Mouse (Mus musculus): ENCODE measurements around the gene Zfp941. TPM values are rescaled to one million over a fixed set of nuclear protein-coding genes. Genes with fewer than 3 reads are reported as not detected.

The Zfp941 gene
- polyA plus RNA-seq, 1 experiment from 2014 or later: 0.59 TPM

DNA sequence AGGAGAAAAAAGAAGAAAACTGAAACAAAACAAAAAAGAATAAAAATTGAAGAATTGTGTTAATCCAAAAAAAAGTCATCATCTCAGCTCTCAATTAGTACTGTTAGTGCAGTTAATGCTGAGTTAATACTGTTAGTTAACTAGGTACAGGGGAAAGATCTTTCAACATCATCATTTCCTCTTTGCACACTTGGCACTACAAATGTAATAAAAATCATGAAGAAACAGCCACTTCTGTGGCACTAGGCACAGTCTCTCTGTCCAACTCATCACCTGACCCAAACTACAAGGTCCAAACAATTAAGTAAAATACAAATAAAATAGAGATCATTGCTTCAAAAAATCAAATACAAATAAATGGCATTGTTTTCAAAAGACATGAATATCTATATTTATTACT, 61.3 kb downstream of the Zfp941 start:
- H3K27me3 ChIP-seq: no peaks in the 10 kb centered on the region

More for the DNA sequence above, 61.3 kb downstream of the Zfp941 start:
- H3K9ac ChIP-seq: no peak overlapping the region
- no peaks in the 10 kb centered on the region for H3K4me1 ChIP-seq
- H3K4me3 ChIP-seq: no peak overlapping the region
- H3K27ac ChIP-seq: no peak overlapping the region
- H3K9me3 ChIP-seq: no peaks in the 10 kb centered on the region
- ATAC-seq (ENCODE audit: borderline replicate concordance, extremely low read depth, low FRiP score, low TSS enrichment): no peak
- no peak overlapping the region for H3K4me2 ChIP-seq
- no peaks in the 10 kb centered on the region for H3K36me3 ChIP-seq

Other genes starting within 250 kb of the Zfp941 start
- gene Olfr46, start 220.9 kb downstream of the Zfp941 start, polyA plus RNA-seq (2015; fragmentation: Nextera tagmentation; extraction: Ambion mirVana): not detected in 2 replicates
- gene Olfr61, start 193.2 kb downstream of the Zfp941 start, polyA plus RNA-seq (2015; fragmentation: Nextera tagmentation; extraction: Ambion mirVana): not detected in 2 replicates
- gene Olfr53, start 175.7 kb downstream of the Zfp941 start, polyA plus RNA-seq (2015; fragmentation: Nextera tagmentation; extraction: Ambion mirVana): not detected in 2 replicates
- gene Olfr539, start 162.2 kb downstream of the Zfp941 start, polyA plus RNA-seq (2015; fragmentation: Nextera tagmentation; extraction: Ambion mirVana): not detected in 2 replicates
- not detected in 2 replicates for gene Olfr45, start 140.2 kb downstream of the Zfp941 start, polyA plus RNA-seq (2015; fragmentation: Nextera tagmentation; extraction: Ambion mirVana)
- not detected in 2 replicates for gene Olfr541, start 124.9 kb downstream of the Zfp941 start, polyA plus RNA-seq (2015; fragmentation: Nextera tagmentation; extraction: Ambion mirVana)
- gene Cyp2e1, start 58.4 kb downstream of the Zfp941 start, polyA plus RNA-seq (2015; fragmentation: Nextera tagmentation; extraction: Ambion mirVana): 0.10 and 0.19 TPM in 2 replicates
- 0.14 TPM in 1 of 2 replicates, not detected in the other for gene Syce1, start 34.3 kb downstream of the Zfp941 start, polyA plus RNA-seq (2015; fragmentation: Nextera tagmentation; extraction: Ambion mirVana)
- 4.4 and 5.1 TPM in 2 replicates for gene Urah, start 12.8 kb upstream of the Zfp941 start, polyA plus RNA-seq (2015; fragmentation: Nextera tagmentation; extraction: Ambion mirVana)
- not detected in 2 replicates for gene Scgb1c1, start 23.4 kb upstream of the Zfp941 start, polyA plus RNA-seq (2015; fragmentation: Nextera tagmentation; extraction: Ambion mirVana)
- not detected in 2 replicates for gene Odf3, start 25.6 kb upstream of the Zfp941 start, polyA plus RNA-seq (2015; fragmentation: Nextera tagmentation; extraction: Ambion mirVana)
- not detected in 2 replicates for gene Gm45785, start 34.2 kb upstream of the Zfp941 start, polyA plus RNA-seq (2015; fragmentation: Nextera tagmentation; extraction: Ambion mirVana)
- gene Ric8a, start 34.8 kb upstream of the Zfp941 start, polyA plus RNA-seq (2015; fragmentation: Nextera tagmentation; extraction: Ambion mirVana): 58.2 and 58.8 TPM in 2 replicates
- gene Bet1l, start 35.4 kb upstream of the Zfp941 start, polyA plus RNA-seq (2015; fragmentation: Nextera tagmentation; extraction: Ambion mirVana): 35.1 and 41.0 TPM in 2 replicates
- gene Psmd13, start 59.8 kb upstream of the Zfp941 start, polyA plus RNA-seq (2015; fragmentation: Nextera tagmentation; extraction: Ambion mirVana): 243 and 252 TPM in 2 replicates
- gene Sirt3, start 60.1 kb upstream of the Zfp941 start, polyA plus RNA-seq (2015; fragmentation: Nextera tagmentation; extraction: Ambion mirVana): 22.8 and 22.9 TPM in 2 replicates
- gene Cox8b, start 78.3 kb upstream of the Zfp941 start, polyA plus RNA-seq (2015; fragmentation: Nextera tagmentation; extraction: Ambion mirVana): 6.2 and 8.5 TPM in 2 replicates
- 0.26 and 0.72 TPM in 2 replicates for gene Nlrp6, start 98.7 kb upstream of the Zfp941 start, polyA plus RNA-seq (2015; fragmentation: Nextera tagmentation; extraction: Ambion mirVana)
- gene Pgghg, start 119.2 kb upstream of the Zfp941 start, polyA plus RNA-seq (2015; fragmentation: Nextera tagmentation; extraction: Ambion mirVana): 18.7 and 21.0 TPM in 2 replicates
- 2.8 and 4.0 TPM in 2 replicates for gene Ifitm5, start 128.1 kb upstream of the Zfp941 start, polyA plus RNA-seq (2015; fragmentation: Nextera tagmentation; extraction: Ambion mirVana)
- gene Gm45717, start 133.8 kb upstream of the Zfp941 start, polyA plus RNA-seq (2015; fragmentation: Nextera tagmentation; extraction: Ambion mirVana): not detected in 2 replicates
- 925 and 963 TPM in 2 replicates for gene Ifitm2, start 133.8 kb upstream of the Zfp941 start, polyA plus RNA-seq (2015; fragmentation: Nextera tagmentation; extraction: Ambion mirVana)
- gene Ifitm1, start 145.0 kb upstream of the Zfp941 start, polyA plus RNA-seq (2015; fragmentation: Nextera tagmentation; extraction: Ambion mirVana): 47.1 and 54.5 TPM in 2 replicates
- gene Ifitm3, start 188.6 kb upstream of the Zfp941 start, polyA plus RNA-seq (2015; fragmentation: Nextera tagmentation; extraction: Ambion mirVana): 238 and 246 TPM in 2 replicates
- gene Ifitm6, start 195.7 kb upstream of the Zfp941 start, polyA plus RNA-seq (2015; fragmentation: Nextera tagmentation; extraction: Ambion mirVana): 1.4 and 1.6 TPM in 2 replicates
- not detected in 2 replicates for gene Gm17387, start 207.0 kb upstream of the Zfp941 start, polyA plus RNA-seq (2015; fragmentation: Nextera tagmentation; extraction: Ambion mirVana)
- 5.3 and 5.8 TPM in 2 replicates for gene B4galnt4, start 238.9 kb upstream of the Zfp941 start, polyA plus RNA-seq (2015; fragmentation: Nextera tagmentation; extraction: Ambion mirVana)

Data from lung, embryonic 15.5 days (tissue).